Mouse (Mus musculus): ENCODE measurements around the gene Aldh16a1. TPM values are rescaled to one million over a fixed set of nuclear protein-coding genes. Genes with fewer than 3 reads are reported as not detected.

Aldh16a1 gene
- polyA plus RNA-seq, 1 experiment from 2014 or later = 63.7 TPM

DNA sequence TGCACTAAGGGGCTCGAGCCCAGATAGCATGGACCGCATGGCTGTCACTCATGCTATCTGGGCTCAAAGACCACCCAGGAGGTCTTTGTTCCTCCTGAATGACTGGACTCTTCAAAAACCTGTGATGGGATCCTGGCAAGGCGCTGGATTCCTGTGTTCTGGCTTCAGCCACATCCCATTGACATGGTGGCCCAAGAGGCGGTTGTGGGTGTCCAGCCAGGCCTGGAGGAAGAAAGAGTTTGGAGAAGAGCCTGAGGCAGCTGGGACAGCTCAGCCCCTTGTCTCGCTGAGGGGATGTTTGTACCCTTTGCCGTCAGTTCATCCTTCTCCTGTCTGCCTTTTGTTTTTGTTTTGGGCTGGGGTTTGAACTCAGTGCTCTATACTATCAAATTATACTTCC, 4.8 kb downstream of the Aldh16a1 start:
- 70% methylated on average over 6 of the region's 6 CpGs for WGBS

GRCm38 (mm10) chr7:45148534-45149098, 5.8 kb downstream of the Aldh16a1 start:
- 61% methylated on average over 4 of the region's 4 CpGs for WGBS
- H3K27me3 ChIP-seq (ENCODE audit: low read depth, poor library complexity, severe bottlenecking) = no peaks in the 10 kb centered on the region
- H3K4me1 ChIP-seq = peaks cover 35% of the 10 kb centered on the region
- no peak overlapping the region for H3K27ac ChIP-seq
- H3K4me3 ChIP-seq = no peak overlapping the region
- DNase-seq (ENCODE audit: low spot score) = no peak
- no peaks in the 10 kb centered on the region for H3K9me3 ChIP-seq (replicated peaks)
- peaks cover 54% of the 10 kb centered on the region for H3K36me3 ChIP-seq

More for the DNA sequence above, 4.8 kb downstream of the Aldh16a1 start:
- H3K4me3 ChIP-seq = no peak overlapping the region
- no peaks in the 10 kb centered on the region for H3K9me3 ChIP-seq (replicated peaks)
- H3K27ac ChIP-seq = peak overlapping the region; percentile 70
- DNase-seq (ENCODE audit: low spot score) = no peak
- H3K4me1 ChIP-seq = peaks cover 37% of the 10 kb centered on the region
- H3K27me3 ChIP-seq (ENCODE audit: low read depth, poor library complexity, severe bottlenecking) = no peaks in the 10 kb centered on the region
- peaks cover 45% of the 10 kb centered on the region for H3K36me3 ChIP-seq

- Histone ChIP-seq H3K4me1 (peaks cover 30% of the 10 kb centered on the region), H3K27ac (no peak overlapping the region), H3K4me3 (no peak overlapping the region), H3K27me3 (ENCODE audit: low read depth, poor library complexity, severe bottlenecking) (no peaks in the 10 kb centered on the region), H3K36me3 (peaks cover 60% of the 10 kb centered on the region), H3K9me3 (replicated peaks) (no peaks in the 10 kb centered on the region)
- DNase-seq (ENCODE audit: low spot score) = no peak
- 90% methylated on average over 11 of the region's 11 CpGs for WGBS
These were observed 6.5 kb downstream of the Aldh16a1 start for GRCm38 (mm10) chr7:45147899-45148298.

- Histone ChIP-seq H3K4me1 (peaks cover 30% of the 10 kb centered on the region), H3K9me3 (replicated peaks) (no peaks in the 10 kb centered on the region), H3K36me3 (peaks cover 67% of the 10 kb centered on the region), H3K27ac (no peak overlapping the region), H3K4me3 (no peak overlapping the region), H3K27me3 (ENCODE audit: low read depth, poor library complexity, severe bottlenecking) (no peaks in the 10 kb centered on the region)
- WGBS = 92% methylated on average over 11 of the region's 11 CpGs
- no peak for DNase-seq (ENCODE audit: low spot score)
These were observed 7.1 kb downstream of the Aldh16a1 start for GRCm38 (mm10) chr7:45147267-45147666.

GRCm38 (mm10) chr7:45145460-45145859, 8.9 kb downstream of the Aldh16a1 start:
- DNase-seq (ENCODE audit: low spot score) = no peak

GRCm38 (mm10) chr7:45144368-45145174, 9.8 kb downstream of the Aldh16a1 start:
- Histone ChIP-seq H3K4me3 (no peak overlapping the region), H3K36me3 (peaks cover 79% of the 10 kb centered on the region), H3K9me3 (replicated peaks) (no peaks in the 10 kb centered on the region), H3K4me1 (peaks cover 4% of the 10 kb centered on the region; the same call in 1 of the 2 replicates), H3K27ac (no peak overlapping the region), H3K27me3 (ENCODE audit: low read depth, poor library complexity, severe bottlenecking) (no peaks in the 10 kb centered on the region)
- no peak for DNase-seq (ENCODE audit: low spot score)
- WGBS = 86% methylated on average over 13 of the region's 13 CpGs

More at GRCm38 (mm10) chr7:45145460-45145859, 8.9 kb downstream of the Aldh16a1 start:
- 93% methylated on average over 8 of the region's 8 CpGs for WGBS
- H3K27ac ChIP-seq = no peak overlapping the region
- H3K36me3 ChIP-seq = peaks cover 77% of the 10 kb centered on the region
- no peak overlapping the region for H3K4me3 ChIP-seq
- no peaks in the 10 kb centered on the region for H3K27me3 ChIP-seq (ENCODE audit: low read depth, poor library complexity, severe bottlenecking)
- H3K9me3 ChIP-seq (replicated peaks) = no peaks in the 10 kb centered on the region
- H3K4me1 ChIP-seq = peaks cover 13% of the 10 kb centered on the region

DNA sequence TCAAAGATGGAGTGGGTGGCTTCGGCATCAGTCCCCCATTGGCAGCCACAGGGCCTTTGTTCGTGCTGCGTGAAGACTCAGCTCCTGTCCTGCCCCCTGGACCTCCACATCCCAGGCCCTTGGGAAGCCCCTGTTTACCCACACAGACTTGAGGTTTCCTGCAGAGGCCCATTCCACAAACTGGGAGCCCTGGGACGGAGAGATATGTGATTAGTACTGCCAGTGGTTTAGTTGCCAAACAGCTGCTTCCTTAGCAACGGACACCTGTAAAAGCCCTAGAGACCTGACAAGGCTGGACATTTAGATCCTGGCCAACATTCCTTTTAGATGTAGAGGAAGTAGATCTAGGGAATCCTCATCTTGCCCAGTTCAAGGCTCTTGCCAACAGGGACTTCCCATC, 12.5 kb downstream of the Aldh16a1 start:
- DNase-seq (ENCODE audit: low spot score) = no peak
- Histone ChIP-seq H3K4me1 (no peaks in the 10 kb centered on the region), H3K27ac (no peak overlapping the region), H3K36me3 (peaks cover 59% of the 10 kb centered on the region), H3K27me3 (ENCODE audit: low read depth, poor library complexity, severe bottlenecking) (0 out of 2 replicates have a peak, but pooled peaks cover 11% of the 10 kb centered on the region), H3K9me3 (replicated peaks) (no peaks in the 10 kb centered on the region), H3K4me3 (no peak overlapping the region)
- 95% methylated on average over 5 of the region's 5 CpGs for WGBS

DNA sequence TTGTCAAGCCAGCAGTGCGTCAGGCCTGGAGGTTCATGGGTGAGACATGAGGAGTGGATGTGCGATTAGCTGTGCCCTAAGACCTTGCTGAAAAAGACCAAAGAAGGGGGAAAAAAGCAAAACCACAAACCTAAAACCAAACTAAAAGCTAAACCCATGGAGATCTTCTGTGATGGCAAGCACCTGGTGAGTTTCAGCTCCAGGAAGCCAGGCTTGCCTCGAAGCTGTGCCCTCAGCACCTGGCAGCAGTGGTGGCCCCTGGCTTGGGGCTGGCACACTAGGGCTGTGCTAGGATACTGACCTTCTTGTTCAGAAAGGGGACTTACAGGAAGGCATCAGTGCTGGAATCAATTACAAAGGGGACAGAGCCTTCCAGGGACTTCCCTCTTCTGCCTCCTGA, 13.1 kb downstream of the Aldh16a1 start:
- no peak for DNase-seq (ENCODE audit: low spot score)
- Histone ChIP-seq H3K27me3 (ENCODE audit: low read depth, poor library complexity, severe bottlenecking) (0 out of 2 replicates have a peak, but pooled peaks cover 11% of the 10 kb centered on the region), H3K36me3 (peaks cover 53% of the 10 kb centered on the region), H3K9me3 (replicated peaks) (no peaks in the 10 kb centered on the region), H3K4me3 (no peak overlapping the region), H3K27ac (no peak overlapping the region), H3K4me1 (peaks cover 3% of the 10 kb centered on the region; the same call in 1 of the 2 replicates)
- WGBS = 95% methylated on average over 3 of the region's 3 CpGs

DNA sequence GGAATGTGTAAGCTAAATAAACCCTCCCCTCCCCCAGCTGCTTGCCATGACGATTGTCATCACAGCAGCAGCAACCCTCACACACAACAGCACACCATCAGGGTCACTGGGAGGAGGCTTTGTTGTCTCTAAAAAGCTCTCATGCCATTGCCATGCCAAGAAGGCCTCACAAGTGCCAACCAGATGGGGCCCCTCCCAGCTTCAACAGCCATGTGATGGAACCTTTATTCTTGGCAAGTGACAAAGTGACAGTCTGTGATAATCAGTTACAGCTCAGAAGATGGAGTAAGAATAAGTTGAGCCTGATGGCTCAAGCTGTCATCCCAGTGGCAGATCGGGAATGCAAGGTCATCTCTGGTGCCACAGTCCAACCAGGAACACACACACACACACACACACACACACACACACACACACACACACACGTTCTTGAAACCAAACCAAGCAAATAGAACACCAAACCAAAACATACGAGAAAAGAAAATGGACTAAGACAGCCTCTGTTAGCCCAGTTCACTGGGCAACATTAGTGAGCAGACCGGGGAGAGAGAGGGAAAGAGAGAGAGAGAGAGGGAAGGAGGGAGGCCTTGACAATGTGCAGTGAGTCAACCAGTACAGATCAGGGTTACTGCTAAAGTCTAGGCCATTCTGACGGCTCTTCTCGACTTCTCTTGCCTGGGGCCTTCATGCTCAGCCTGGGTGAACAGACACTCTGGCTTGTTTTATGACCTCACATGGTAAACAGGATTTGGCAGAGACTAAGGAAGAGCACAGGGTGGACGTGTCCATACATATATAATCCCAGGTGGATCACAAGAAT, 14.3 kb downstream of the Aldh16a1 start:
- WGBS = 83% methylated on average over 8 of the region's 8 CpGs
- no peak for DNase-seq (ENCODE audit: low spot score)
- Histone ChIP-seq H3K4me3 (no peak overlapping the region), H3K27me3 (ENCODE audit: low read depth, poor library complexity, severe bottlenecking) (peaks cover 23% of the 10 kb centered on the region), H3K27ac (no peak overlapping the region), H3K9me3 (replicated peaks) (no peaks in the 10 kb centered on the region), H3K4me1 (peaks cover 13% of the 10 kb centered on the region), H3K36me3 (peaks cover 41% of the 10 kb centered on the region)

GRCm38 (mm10) chr7:45138403-45138802, 16.0 kb downstream of the Aldh16a1 start:
- DNase-seq (ENCODE audit: low spot score) = no peak
- Histone ChIP-seq H3K9me3 (replicated peaks) (no peaks in the 10 kb centered on the region), H3K27ac (no peak overlapping the region), H3K36me3 (peaks cover 24% of the 10 kb centered on the region), H3K27me3 (ENCODE audit: low read depth, poor library complexity, severe bottlenecking) (peaks cover 36% of the 10 kb centered on the region), H3K4me1 (peaks cover 13% of the 10 kb centered on the region), H3K4me3 (no peak overlapping the region)
- WGBS = 80% methylated on average over 1 of the region's 1 CpGs

GRCm38 (mm10) chr7:45137171-45138006, 17.0 kb downstream of the Aldh16a1 start:
- Histone ChIP-seq H3K9me3 (replicated peaks) (no peaks in the 10 kb centered on the region), H3K36me3 (peaks cover 15% of the 10 kb centered on the region), H3K27ac (no peak overlapping the region), H3K4me3 (no peak overlapping the region), H3K4me1 (peaks cover 13% of the 10 kb centered on the region), H3K27me3 (ENCODE audit: low read depth, poor library complexity, severe bottlenecking) (peaks cover 36% of the 10 kb centered on the region)
- 82% methylated on average over 12 of the region's 12 CpGs for WGBS
- DNase-seq (ENCODE audit: low spot score) = no peak

- no peaks in the 10 kb centered on the region for H3K9me3 ChIP-seq (replicated peaks)
- WGBS = 2% methylated on average over 29 of the region's 29 CpGs
- H3K27ac ChIP-seq = peak within 1 kb of the TSS; percentile 56
- H3K36me3 ChIP-seq = 0 out of 2 replicates have a peak, but pooled peaks cover 4% of the 10 kb centered on the region
- peak; percentile 88 for DNase-seq (ENCODE audit: low spot score)
- H3K4me1 ChIP-seq = peaks cover 13% of the 10 kb centered on the region
- peaks cover 36% of the 10 kb centered on the region for H3K27me3 ChIP-seq (ENCODE audit: low read depth, poor library complexity, severe bottlenecking)
- H3K4me3 ChIP-seq = peak within 1 kb of the TSS; percentile 57
These were observed 18.3 kb downstream of the Aldh16a1 start, which contains the start of the genes Gm45713 and Flt3l for GRCm38 (mm10) chr7:45135993-45136567. TSS of gene Gm45713 (minus strand) at chr7:45136231. TSS of gene Flt3l (minus strand) at chr7:45136432.

All from limb, embryonic 10.5 days (tissue).